Mouse (Mus musculus) embryo, embryonic 11 days (tissue): ENCODE results near the gene Spred3.
"Not testable (repeated sequence)": the region's sequence is repeated elsewhere in the genome, so short reads cannot be mapped to it uniquely, and the experiment has no call there.

Experiments used
- DNase-seq: peaks from one replicate; pipeline ENCODE4 v3.0.0-alpha.2; 2015

The Spred3 gene

GRCm38 (mm10) chr7:29170066-29170754 is at the start of gene Spred3, which contains the start of gene Ggn:
Gene Spred3 (minus strand): TSS chr7:29170411.
Gene Ggn (plus strand): TSS chr7:29170210.
- DNase-seq: peak; percentile 85

GRCm38 (mm10) chr7:29214846-29215245 is 44.6 kb upstream of the Spred3 start:
- DNase-seq: no peak

- DNase-seq: no peak
Measured at GRCm38 (mm10) chr7:29214236-29214635, 44.0 kb upstream of the Spred3 start.

- peak; percentile 85 for DNase-seq
Measured at GRCm38 (mm10) chr7:29213675-29214082, 43.5 kb upstream of the Spred3 start, which contains the start of gene Catsperg1. Gene Catsperg1 (minus strand): TSS chr7:29214035.

- not testable (repeated sequence) for DNase-seq
Measured at GRCm38 (mm10) chr7:29212775-29213560, 42.8 kb upstream of the Spred3 start.

GRCm38 (mm10) chr7:29212199-29212765 is 42.1 kb upstream of the Spred3 start:
- DNase-seq: no peak

GRCm38 (mm10) chr7:29211415-29212198 is 41.4 kb upstream of the Spred3 start:
- DNase-seq: peak; percentile 85

- DNase-seq: not testable (repeated sequence)
Measured at GRCm38 (mm10) chr7:29211013-29211412, 40.8 kb upstream of the Spred3 start.

GRCm38 (mm10) chr7:29202577-29202976 is 32.4 kb upstream of the Spred3 start:
- DNase-seq: no peak

- not testable (repeated sequence) for DNase-seq
Measured at GRCm38 (mm10) chr7:29194230-29194629, 24.0 kb upstream of the Spred3 start.

GRCm38 (mm10) chr7:29181323-29181722 is 11.1 kb upstream of the Spred3 start:
- not testable (repeated sequence) for DNase-seq

- DNase-seq: no peak
Measured at GRCm38 (mm10) chr7:29180854-29181236, 10.6 kb upstream of the Spred3 start.

- DNase-seq: peak; percentile 99
Measured at GRCm38 (mm10) chr7:29180077-29180853, 10.1 kb upstream of the Spred3 start, which contains the start of gene Psmd8. Gene Psmd8 (minus strand): TSS chr7:29180701.

GRCm38 (mm10) chr7:29179323-29179722 is 9.1 kb upstream of the Spred3 start:
- no peak for DNase-seq

GRCm38 (mm10) chr7:29178106-29178505 is 7.9 kb upstream of the Spred3 start:
- DNase-seq: no peak

GRCm38 (mm10) chr7:29172390-29173016 is 2.3 kb upstream of the Spred3 start:
- DNase-seq: no peak

GRCm38 (mm10) chr7:29171562-29172097 is 1.4 kb upstream of the Spred3 start:
- DNase-seq: no peak

GRCm38 (mm10) chr7:29170755-29171561 is 747 bp upstream of the Spred3 start:
- DNase-seq: peak; percentile 62

- peak; percentile 92 for DNase-seq
Measured at GRCm38 (mm10) chr7:29169231-29170065, 763 bp downstream of the Spred3 start.
